Mouse (Mus musculus) NIH3T3 (cell line): Measurements from ENCODE around the gene Abcc12.
A peak's percentile ranks its signal among the peaks of the same experiment; 100 is the strongest.

ENCODE experiments used
- DNase-seq: peaks from one replicate; pipeline ENCODE4 v3.0.0-alpha.2; 2012; ENCODE audit warnings: low read depth

Abcc12 gene

GRCm38 (mm10) chr8:86512131-86512792 lies 68.2 kb downstream of the Abcc12 start:
- no peak for DNase-seq

GRCm38 (mm10) chr8:86501341-86501740 lies 79.1 kb downstream of the Abcc12 start:
- DNase-seq: peak; percentile 62

DNA sequence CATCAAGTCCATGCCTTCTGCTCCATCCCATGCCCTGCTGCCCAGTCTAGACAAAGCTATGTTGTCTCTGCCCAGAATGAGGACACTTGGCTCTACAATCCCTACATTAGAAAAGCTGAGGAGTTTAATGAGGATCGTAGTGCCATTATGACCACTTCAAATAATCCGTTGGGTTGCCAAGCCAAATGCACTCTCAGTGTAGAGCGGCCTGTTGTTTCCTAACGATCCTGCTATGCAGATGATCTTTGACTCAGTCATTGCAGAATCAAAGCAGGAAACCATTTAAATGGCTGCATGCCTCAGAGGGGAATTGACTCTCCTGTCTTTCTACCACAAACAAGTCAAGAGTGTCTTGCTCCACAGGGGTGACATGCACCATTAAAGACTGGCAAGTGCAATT lies 85.4 kb downstream of the Abcc12 start:
- no peak for DNase-seq

GRCm38 (mm10) chr8:86493841-86494240 lies 86.6 kb downstream of the Abcc12 start:
- no peak for DNase-seq

- DNase-seq: no peak
These were observed 95.1 kb downstream of the Abcc12 start for GRCm38 (mm10) chr8:86485411-86485810.

GRCm38 (mm10) chr8:86484244-86484643 lies 96.2 kb downstream of the Abcc12 start:
- no peak for DNase-seq

DNA sequence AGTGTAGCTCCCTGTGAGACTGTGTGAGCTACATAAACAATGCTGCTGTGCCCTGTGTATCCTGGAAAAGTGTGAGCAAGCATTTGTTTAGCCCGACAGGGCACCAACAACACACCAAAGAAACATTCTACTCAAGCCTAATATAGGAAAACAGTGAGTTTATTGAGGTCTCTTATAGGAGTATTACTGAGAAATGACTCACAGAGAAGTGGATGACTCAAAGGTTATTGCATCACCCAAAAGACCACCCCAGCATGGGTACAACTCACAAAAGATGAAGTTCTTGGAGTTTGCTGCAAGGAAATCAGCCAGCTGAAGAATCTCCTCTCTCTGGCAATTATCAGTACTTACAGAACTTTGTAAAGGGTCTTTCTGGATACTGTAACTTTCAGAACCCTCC lies 98.4 kb downstream of the Abcc12 start:
- DNase-seq: peak; percentile 55

DNA sequence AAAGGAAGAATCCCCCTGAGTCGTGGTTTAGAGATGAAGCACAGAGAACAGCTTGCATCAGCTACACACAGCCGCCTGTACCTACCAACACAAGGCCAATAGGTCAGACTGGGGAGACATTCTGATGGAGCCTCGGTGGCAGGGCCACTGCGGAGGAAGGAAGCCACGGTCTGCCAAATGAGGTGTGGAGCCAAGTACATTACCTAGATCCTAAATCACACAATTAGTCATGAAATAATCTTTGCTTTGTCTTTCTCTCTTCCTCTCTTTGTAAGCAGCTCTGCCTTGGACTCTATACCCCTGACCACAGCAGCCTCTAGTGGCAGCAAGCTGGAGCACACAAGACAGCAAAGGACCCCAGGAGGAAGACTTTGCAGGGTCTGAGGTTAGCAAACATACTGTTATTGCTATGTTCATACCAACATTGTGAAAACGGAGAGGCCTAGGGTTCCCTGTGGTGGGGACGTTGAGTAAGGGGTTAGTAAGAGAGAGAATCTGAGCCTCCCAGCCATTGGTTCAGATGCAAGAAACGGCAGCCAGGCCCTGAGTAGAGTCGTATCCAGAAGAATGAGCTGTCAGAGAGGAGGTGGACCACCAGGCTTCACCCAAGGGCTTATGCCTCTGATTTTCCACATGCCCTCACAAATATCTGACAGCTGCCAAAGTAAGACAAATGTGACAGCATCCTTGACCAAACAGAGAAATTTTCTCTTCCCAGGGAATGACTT lies 104.6 kb downstream of the Abcc12 start:
- peak; percentile 75 for DNase-seq

DNA sequence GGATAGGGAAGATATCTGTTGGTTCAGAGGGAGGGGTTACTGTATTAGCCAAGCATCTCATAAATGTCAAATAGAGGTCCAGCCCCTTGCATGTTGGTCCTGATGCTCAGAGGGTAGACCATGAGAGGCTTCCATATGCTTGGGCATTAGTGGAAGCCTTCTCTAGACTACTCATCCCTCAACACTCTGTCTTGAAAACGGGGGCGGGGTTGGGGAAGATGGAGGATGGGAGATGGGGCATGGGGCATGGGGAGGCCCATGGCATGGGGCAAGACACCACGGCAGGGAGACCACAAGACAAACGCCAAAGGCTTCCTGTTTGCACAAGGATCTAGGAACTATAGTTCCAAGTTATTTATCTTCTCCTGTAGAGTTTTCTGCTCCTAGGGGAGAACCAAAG lies 106.0 kb downstream of the Abcc12 start:
- DNase-seq: no peak

- no peak for DNase-seq
These were observed 107.4 kb downstream of the Abcc12 start for GRCm38 (mm10) chr8:86473121-86473520.

DNA sequence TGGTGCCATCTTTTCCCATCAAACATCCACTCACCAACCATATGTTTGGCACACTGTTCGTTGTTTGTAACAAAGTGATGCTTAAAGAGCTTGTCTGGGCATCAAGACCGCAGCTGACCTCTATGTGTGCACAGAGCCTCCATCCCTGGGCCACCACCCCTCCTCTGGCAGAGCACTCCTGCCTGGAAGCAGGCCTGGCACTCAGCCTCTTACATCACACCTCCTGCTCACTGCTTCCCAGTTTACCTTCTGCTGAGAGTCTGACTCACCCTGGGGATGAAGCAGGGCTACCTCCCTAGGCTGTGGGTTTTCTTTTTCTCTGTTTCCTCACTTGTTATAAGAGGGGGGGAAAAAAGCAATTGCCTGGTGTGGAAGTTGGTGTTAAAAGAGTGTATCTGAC lies 109.8 kb downstream of the Abcc12 start:
- DNase-seq: peak; percentile 70

DNA sequence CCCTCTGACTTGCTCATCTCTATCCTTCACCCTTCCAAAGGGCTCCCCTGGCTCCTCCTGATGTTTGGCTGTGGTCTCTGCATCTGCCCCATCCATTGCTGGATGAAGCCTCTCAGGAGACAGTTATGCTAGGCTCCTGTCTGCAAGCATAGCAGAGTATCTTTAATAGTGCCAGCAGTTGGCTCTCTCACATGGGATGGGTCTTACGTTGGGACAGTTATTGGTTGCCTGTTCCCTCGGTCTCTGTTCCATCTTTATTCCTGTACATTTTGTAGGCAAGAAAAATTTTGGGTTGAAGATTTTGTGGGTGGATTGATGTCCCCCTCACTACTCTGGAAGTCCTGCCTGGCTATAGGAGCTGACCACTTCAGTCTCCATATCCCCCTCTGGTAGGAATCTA lies 117.3 kb downstream of the Abcc12 start:
- DNase-seq: no peak

- no peak for DNase-seq
These were observed 120.1 kb downstream of the Abcc12 start for GRCm38 (mm10) chr8:86460372-86460771.

GRCm38 (mm10) chr8:86453697-86454480 lies 126.6 kb downstream of the Abcc12 start:
- DNase-seq: no peak

DNA sequence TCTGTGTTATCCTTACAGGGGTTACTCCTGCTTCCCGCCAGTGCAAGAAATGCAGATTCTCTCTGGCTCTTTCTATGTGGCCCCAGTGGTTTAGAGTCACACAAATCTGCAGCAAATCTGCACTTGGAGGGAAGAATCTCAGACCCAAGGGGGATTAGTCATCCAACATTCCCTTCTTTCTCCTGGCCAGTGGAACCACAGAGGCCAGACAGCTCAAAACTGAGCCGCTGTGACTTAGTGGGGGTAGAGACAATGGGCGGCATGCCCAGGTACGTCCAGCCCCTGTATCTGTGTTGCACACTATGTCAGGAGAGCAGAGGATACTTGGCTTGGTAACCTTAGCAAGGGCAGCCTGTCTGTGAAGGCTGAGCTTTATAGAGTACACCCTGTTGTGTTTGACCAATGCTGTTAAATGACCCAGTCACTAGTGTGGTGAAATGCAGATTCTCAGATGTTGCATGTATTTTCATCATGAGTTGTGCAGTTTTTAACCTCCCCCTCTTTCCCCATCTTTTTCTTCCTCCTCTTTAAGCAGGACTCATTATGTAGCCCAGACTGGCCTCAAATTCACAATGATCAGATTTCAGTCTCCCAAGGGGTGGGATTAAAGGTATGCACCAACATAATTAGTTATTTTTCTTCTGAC lies 130.5 kb downstream of the Abcc12 start:
- peak; percentile 80 for DNase-seq

DNA sequence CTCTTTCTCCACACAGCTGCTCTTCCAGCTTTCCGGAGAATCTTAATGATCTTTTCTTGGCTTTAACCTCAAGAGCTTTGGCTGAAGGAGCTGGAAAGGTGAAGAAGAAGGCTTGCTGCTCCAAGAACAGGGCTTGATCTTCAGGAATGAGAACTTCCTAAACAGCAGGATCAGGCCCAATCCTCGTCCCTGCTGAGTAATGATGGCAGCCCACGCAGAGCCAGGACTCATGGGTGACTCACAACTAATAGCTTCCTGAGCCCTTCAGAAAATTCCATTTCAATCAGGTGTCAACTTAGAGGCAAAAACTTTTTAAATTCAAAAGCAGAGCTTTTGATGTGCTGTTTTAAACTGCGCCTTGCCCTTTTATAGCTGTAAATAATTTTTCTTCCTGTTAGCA lies 135.0 kb downstream of the Abcc12 start:
- peak; percentile 81 for DNase-seq

- DNase-seq: peak; percentile 74
These were observed 136.7 kb downstream of the Abcc12 start for GRCm38 (mm10) chr8:86443744-86444143.

DNA sequence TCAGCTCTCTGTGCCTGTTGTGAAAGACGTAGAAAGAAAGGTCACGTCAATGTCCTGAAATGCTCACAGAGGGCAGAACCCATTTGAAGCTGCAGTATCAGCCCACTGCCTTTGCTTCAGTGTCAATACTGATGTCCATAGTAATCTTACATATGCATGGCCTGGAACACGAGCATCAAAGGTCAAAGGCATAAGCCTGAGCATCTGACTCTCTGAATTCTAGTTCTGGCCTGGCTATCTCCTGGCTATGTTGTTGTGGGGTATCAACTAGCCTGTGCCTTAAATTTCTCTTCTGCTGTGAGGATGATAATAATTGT lies 141.5 kb downstream of the Abcc12 start:
- DNase-seq: no peak

GRCm38 (mm10) chr8:86438133-86438982 lies 142.1 kb downstream of the Abcc12 start:
- no peak for DNase-seq

DNA sequence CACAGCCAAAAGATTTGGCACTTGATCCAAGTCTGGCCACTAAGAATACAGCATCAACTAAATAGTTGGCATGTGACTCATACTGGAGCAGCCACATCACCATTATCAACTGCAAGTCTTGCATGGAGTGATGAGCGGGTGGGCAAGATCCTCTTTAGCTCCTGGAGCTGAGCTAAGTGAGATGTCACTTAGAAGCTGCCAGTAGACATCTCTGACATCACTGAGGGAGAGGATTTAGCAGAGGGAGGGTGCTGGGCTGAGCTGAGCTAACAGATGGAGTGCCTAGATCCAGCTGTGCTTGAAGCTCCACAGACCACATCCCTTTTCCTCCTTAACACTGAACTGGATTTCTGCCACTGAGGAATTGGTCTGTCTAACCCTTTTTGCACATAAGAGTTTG lies 143.1 kb downstream of the Abcc12 start:
- peak; percentile 66 for DNase-seq
